Mouse (Mus musculus): ENCODE data around the gene Atxn1. TPM values are rescaled to one million over a fixed set of nuclear protein-coding genes. Genes with fewer than 3 reads are reported as not detected.

Gene Atxn1
- total and polyA plus RNA-seq, 3 experiments: 0.39 to 1.1 TPM; not detected in 1

DNA sequence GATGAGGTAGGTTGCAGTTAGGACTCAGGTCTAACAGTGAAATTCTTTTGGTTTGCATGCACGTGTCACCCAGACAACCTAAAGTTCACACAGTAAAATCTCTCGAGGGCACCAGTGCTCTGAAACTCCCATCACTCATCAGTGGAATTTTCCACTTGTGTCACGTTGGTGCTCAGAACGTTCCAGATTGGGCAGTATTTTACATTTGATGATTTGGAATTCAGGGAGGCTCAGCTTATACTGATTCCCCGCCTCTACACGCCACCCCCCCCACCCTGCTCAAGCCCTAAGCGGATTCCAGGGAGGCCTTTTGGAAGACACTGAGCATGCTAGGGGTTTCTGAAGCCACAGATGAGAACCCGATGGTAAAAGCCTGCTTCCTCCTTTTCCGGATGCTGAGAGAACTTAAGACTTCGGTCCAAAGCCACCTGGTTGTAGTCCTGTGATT is 81.0 kb downstream of the Atxn1 start:
- Histone ChIP-seq H3K4me1 (ENCODE audit: control insufficient read depth in 1 of 2, insufficient read depth in 2 of 2, low read length in 2 of 2) (0 out of 4 replicates have a peak, but pooled peaks cover 0 to 11% of the 10 kb centered on the region in 2 experiments), H3K9me3 (replicated peaks; ENCODE audit: insufficient read depth, low read length) (no peaks in the 10 kb centered on the region), H3K27me3 (ENCODE audit: control insufficient read depth in 1 of 2, insufficient read depth in 2 of 2, low read length in 2 of 2) (no peaks in the 10 kb centered on the region), H3K36me3 (ENCODE audit: control insufficient read depth in 1 of 2, insufficient read depth in 2 of 2, low read length in 2 of 2) (peaks cover 0 to 5% of the 10 kb centered on the region in 2 experiments; a peak in 1 of 4 replicates), H3K79me2 (ENCODE audit: control insufficient read depth, insufficient read depth, low read length, poor library complexity) (no peaks in the 10 kb centered on the region), H3K27ac (ENCODE audit: control insufficient read depth, low read depth, low read length) (no peak overlapping the region), H3K4me3 (ENCODE audit: control insufficient read depth in 1 of 2, insufficient read depth in 1 of 2, low read depth in 2 of 2, low read length in 2 of 2) (no peak overlapping the region), H3K9ac (ENCODE audit: control insufficient read depth, low read depth, low read length, poor library complexity, severe bottlenecking) (no peak overlapping the region)
- TF ChIP-seq MXI1 (IDR thresholded peaks at IDR 0.05; ENCODE audit: low read depth, low read length) (no peak), NRF1 (IDR thresholded peaks at IDR 0.05; ENCODE audit: insufficient read depth, low read depth, low read length, poor library complexity, severe bottlenecking) (no peak), BHLHE40 (IDR thresholded peaks at IDR 0.05; ENCODE audit: borderline replicate concordance, low read depth, low read length) (no peak), POLR2AphosphoS2 (IDR thresholded peaks at IDR 0.05; ENCODE audit: low read length) (no peak), UBTF (IDR thresholded peaks at IDR 0.05; ENCODE audit: borderline replicate concordance, insufficient read depth, low read depth, low read length) (no peak), EP300 (IDR thresholded peaks at IDR 0.05; ENCODE audit: low read depth in 1 of 2, low read length in 2 of 2) (no peak), NELFE (IDR thresholded peaks at IDR 0.05; ENCODE audit: low read depth, low read length) (no peak)
- no peak for DNase-seq (ENCODE audit: low read depth, low spot score)

DNA sequence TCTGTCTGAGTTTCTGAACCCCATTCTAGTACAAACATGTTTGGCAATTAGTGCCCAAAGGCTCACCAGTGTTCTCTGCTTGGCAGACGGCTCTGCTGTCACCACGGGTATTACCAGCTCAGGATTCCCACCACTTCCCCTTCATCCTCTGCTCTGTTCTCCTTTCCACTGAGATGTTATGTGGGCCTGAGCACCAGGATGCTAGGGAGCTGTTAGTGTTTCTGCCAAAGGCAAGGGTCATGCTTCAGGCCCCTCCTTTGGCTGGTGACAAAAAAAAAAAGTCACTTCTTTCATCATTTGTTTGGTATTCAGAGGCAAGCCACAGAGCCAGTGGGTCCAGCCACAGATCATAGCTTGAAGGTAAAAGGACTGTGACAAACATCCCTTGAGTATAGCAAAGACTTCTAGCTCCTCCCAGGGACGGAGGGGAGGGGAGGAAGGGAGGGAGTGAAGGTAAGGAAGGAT is 81.8 kb downstream of the Atxn1 start:
- no peak for DNase-seq (ENCODE audit: low read depth, low spot score)
- Histone ChIP-seq H3K9ac (ENCODE audit: control insufficient read depth, low read depth, low read length, poor library complexity, severe bottlenecking) (no peak overlapping the region), H3K9me3 (replicated peaks; ENCODE audit: insufficient read depth, low read length) (no peaks in the 10 kb centered on the region), H3K4me3 (ENCODE audit: control insufficient read depth in 1 of 2, insufficient read depth in 1 of 2, low read depth in 2 of 2, low read length in 2 of 2) (no peak overlapping the region), H3K36me3 (ENCODE audit: control insufficient read depth in 1 of 2, insufficient read depth in 2 of 2, low read length in 2 of 2) (0 out of 4 replicates have a peak, but pooled peaks cover 0 to 2% of the 10 kb centered on the region in 2 experiments), H3K27ac (ENCODE audit: control insufficient read depth, low read depth, low read length) (no peak overlapping the region), H3K79me2 (ENCODE audit: control insufficient read depth, insufficient read depth, low read length, poor library complexity) (no peaks in the 10 kb centered on the region), H3K4me1 (ENCODE audit: control insufficient read depth in 1 of 2, insufficient read depth in 2 of 2, low read length in 2 of 2) (0 out of 4 replicates have a peak, but pooled peaks cover 0 to 11% of the 10 kb centered on the region in 2 experiments), H3K27me3 (ENCODE audit: control insufficient read depth in 1 of 2, insufficient read depth in 2 of 2, low read length in 2 of 2) (no peaks in the 10 kb centered on the region)
- TF ChIP-seq BHLHE40 (IDR thresholded peaks at IDR 0.05; ENCODE audit: borderline replicate concordance, low read depth, low read length) (no peak), CHD1 (IDR thresholded peaks at IDR 0.05; ENCODE audit: low read depth, low read length) (no peak)

DNA sequence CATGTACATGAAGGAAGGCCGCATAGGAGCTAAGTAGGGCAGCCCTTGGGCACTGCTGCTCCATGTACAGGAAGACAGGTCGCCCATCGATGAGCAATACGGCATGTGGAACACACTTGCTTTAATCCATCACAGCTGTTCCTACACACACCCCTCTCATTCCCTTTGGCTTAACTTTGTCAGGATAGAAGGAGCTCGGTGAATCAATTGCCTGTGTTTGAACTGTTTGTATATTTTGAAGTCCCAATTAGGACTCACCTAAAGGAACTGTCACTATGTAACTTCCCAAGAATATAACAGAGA is 84.3 kb downstream of the Atxn1 start:
- H3K9ac ChIP-seq (ENCODE audit: control insufficient read depth, low read depth, low read length, poor library complexity, severe bottlenecking): no peak overlapping the region
- H3K4me1 ChIP-seq (ENCODE audit: control insufficient read depth in 1 of 2, insufficient read depth in 2 of 2, low read length in 2 of 2): 0 out of 4 replicates have a peak, but pooled peaks cover 0 to 11% of the 10 kb centered on the region in 2 experiments
- 0 out of 4 replicates have a peak, but pooled peaks cover 0 to 2% of the 10 kb centered on the region in 2 experiments for H3K36me3 ChIP-seq (ENCODE audit: control insufficient read depth in 1 of 2, insufficient read depth in 2 of 2, low read length in 2 of 2)
- TF ChIP-seq JUND (IDR thresholded peaks at IDR 0.05; ENCODE audit: low read depth, low read length) (no peak), KAT2A (conservative IDR thresholded peaks at IDR 0.05; ENCODE audit: low read depth, low read length) (no peak), TBP (IDR thresholded peaks at IDR 0.05; ENCODE audit: low read depth, low read length) (no peak), ZMIZ1 (IDR thresholded peaks at IDR 0.05; ENCODE audit: low read depth, low read length) (no peak), MAFK (IDR thresholded peaks at IDR 0.05; ENCODE audit: borderline replicate concordance, low read depth, low read length) (no peak), USF2 (IDR thresholded peaks at IDR 0.05; ENCODE audit: borderline replicate concordance in 1 of 2, insufficient read depth in 1 of 2, low read depth in 1 of 2, low read length in 2 of 2) (no peak), MAX (IDR thresholded peaks at IDR 0.05; ENCODE audit: low read length) (no peak), ETS1 (IDR thresholded peaks at IDR 0.05; ENCODE audit: low read depth, low read length) (no peak), NRF1 (IDR thresholded peaks at IDR 0.05; ENCODE audit: insufficient read depth, low read depth, low read length, poor library complexity, severe bottlenecking) (no peak), EP300 (IDR thresholded peaks at IDR 0.05; ENCODE audit: low read depth in 1 of 2, low read length in 2 of 2) (no peak), BHLHE40 (IDR thresholded peaks at IDR 0.05; ENCODE audit: borderline replicate concordance, low read depth, low read length) (no peak), HCFC1 (IDR thresholded peaks at IDR 0.05; ENCODE audit: low read depth, low read length) (no peak), ZC3H11A (IDR thresholded peaks at IDR 0.05; ENCODE audit: low read depth, low read length) (no peak), SIN3A (IDR thresholded peaks at IDR 0.05; ENCODE audit: low read length) (no peak), ZNF384 (IDR thresholded peaks at IDR 0.05; ENCODE audit: low read depth, low read length) (no peak)
- DNase-seq (ENCODE audit: low read depth, low spot score): no peak
- H3K27ac ChIP-seq (ENCODE audit: control insufficient read depth, low read depth, low read length): no peak overlapping the region
- H3K27me3 ChIP-seq (ENCODE audit: control insufficient read depth in 1 of 2, insufficient read depth in 2 of 2, low read length in 2 of 2): no peaks in the 10 kb centered on the region
- no peaks in the 10 kb centered on the region for H3K79me2 ChIP-seq (ENCODE audit: control insufficient read depth, insufficient read depth, low read length, poor library complexity)
- H3K9me3 ChIP-seq (replicated peaks; ENCODE audit: insufficient read depth, low read length): no peaks in the 10 kb centered on the region
- H3K4me3 ChIP-seq (ENCODE audit: control insufficient read depth in 1 of 2, insufficient read depth in 1 of 2, low read depth in 2 of 2, low read length in 2 of 2): no peak overlapping the region
